Mouse (Mus musculus): ENCODE measurements around the gene Rpl3. TPM values are rescaled to one million over a fixed set of nuclear protein-coding genes. Genes with fewer than 3 reads are reported as not detected.

Rpl3 gene
- polyA plus RNA-seq, 1 experiment from 2014 or later = 1,482 TPM

GRCm38 (mm10) chr15:80050093-80050492, 41.6 kb downstream of the Rpl3 start:
- no peaks in the 10 kb centered on the region for H3K36me3 ChIP-seq (ENCODE audit: control insufficient read depth, insufficient read depth, low read length)
- WGBS = 49% methylated on average over 4 of the region's 4 CpGs
- no peak overlapping the region for H3K4me2 ChIP-seq (ENCODE audit: low read length)
- ATAC-seq (replicated peaks; ENCODE audit: low FRiP score, low TSS enrichment, low read depth) (no peak), DNase-seq (ENCODE audit: low spot score) (no peak)
- H3K4me1 ChIP-seq (replicated peaks; ENCODE audit: control insufficient read depth, insufficient read depth, low read length) = 0 out of 2 replicates have a peak, but pooled peaks cover 7% of the 10 kb centered on the region
- H3K9ac ChIP-seq (ENCODE audit: low read length) = no peak overlapping the region
- H3K27me3 ChIP-seq (replicated peaks; ENCODE audit: control insufficient read depth, insufficient read depth, low read length) = no peaks in the 10 kb centered on the region
- no peak overlapping the region for H3K4me3 ChIP-seq (ENCODE audit: low read depth, low read length)
- no peaks in the 10 kb centered on the region for H3K9me3 ChIP-seq (ENCODE audit: control insufficient read depth, low read length)
- peak overlapping the region; percentile 5; the same call in 1 of the 2 replicates for H3K27ac ChIP-seq (ENCODE audit: low read depth)

- DNase-seq (ENCODE audit: low spot score) (no peak), ATAC-seq (replicated peaks; ENCODE audit: low FRiP score, low TSS enrichment, low read depth) (no peak)
- Histone ChIP-seq H3K4me1 (replicated peaks; ENCODE audit: control insufficient read depth, insufficient read depth, low read length) (0 out of 2 replicates have a peak, but pooled peaks cover 7% of the 10 kb centered on the region), H3K27me3 (replicated peaks; ENCODE audit: control insufficient read depth, insufficient read depth, low read length) (no peaks in the 10 kb centered on the region), H3K27ac (ENCODE audit: low read depth) (no peak overlapping the region), H3K4me2 (ENCODE audit: low read length) (no peak overlapping the region), H3K36me3 (ENCODE audit: control insufficient read depth, insufficient read depth, low read length) (no peaks in the 10 kb centered on the region), H3K9me3 (ENCODE audit: control insufficient read depth, low read length) (no peaks in the 10 kb centered on the region), H3K4me3 (ENCODE audit: low read depth, low read length) (no peak overlapping the region), H3K9ac (ENCODE audit: low read length) (no peak overlapping the region)
- 34% methylated on average over 5 of the region's 5 CpGs for WGBS
Measured at GRCm38 (mm10) chr15:80047973-80048372, 43.7 kb downstream of the Rpl3 start.

GRCm38 (mm10) chr15:80047242-80047641, 44.4 kb downstream of the Rpl3 start:
- DNase-seq (ENCODE audit: low spot score) (no peak), ATAC-seq (replicated peaks; ENCODE audit: low FRiP score, low TSS enrichment, low read depth) (no peak)
- Histone ChIP-seq H3K36me3 (ENCODE audit: control insufficient read depth, insufficient read depth, low read length) (no peaks in the 10 kb centered on the region), H3K4me1 (replicated peaks; ENCODE audit: control insufficient read depth, insufficient read depth, low read length) (0 out of 2 replicates have a peak, but pooled peaks cover 7% of the 10 kb centered on the region), H3K9me3 (ENCODE audit: control insufficient read depth, low read length) (no peaks in the 10 kb centered on the region), H3K27me3 (replicated peaks; ENCODE audit: control insufficient read depth, insufficient read depth, low read length) (no peaks in the 10 kb centered on the region), H3K27ac (ENCODE audit: low read depth) (no peak overlapping the region), H3K4me3 (ENCODE audit: low read depth, low read length) (no peak overlapping the region), H3K4me2 (ENCODE audit: low read length) (no peak overlapping the region), H3K9ac (ENCODE audit: low read length) (no peak overlapping the region)
- WGBS = 78% methylated on average over 2 of the region's 2 CpGs

GRCm38 (mm10) chr15:80045749-80046148, 45.9 kb downstream of the Rpl3 start:
- no peaks in the 10 kb centered on the region for H3K27me3 ChIP-seq (replicated peaks; ENCODE audit: control insufficient read depth, insufficient read depth, low read length)
- no peak overlapping the region for H3K9ac ChIP-seq (ENCODE audit: low read length)
- no peak overlapping the region for H3K4me3 ChIP-seq (ENCODE audit: low read depth, low read length)
- no peak overlapping the region for H3K27ac ChIP-seq (ENCODE audit: low read depth)
- ATAC-seq (replicated peaks; ENCODE audit: low FRiP score, low TSS enrichment, low read depth) (no peak), DNase-seq (ENCODE audit: low spot score) (no peak)
- no peaks in the 10 kb centered on the region for H3K4me1 ChIP-seq (replicated peaks; ENCODE audit: control insufficient read depth, insufficient read depth, low read length)
- H3K36me3 ChIP-seq (ENCODE audit: control insufficient read depth, insufficient read depth, low read length) = no peaks in the 10 kb centered on the region
- H3K4me2 ChIP-seq (ENCODE audit: low read length) = no peak overlapping the region
- WGBS = 98% methylated on average over 2 of the region's 2 CpGs
- H3K9me3 ChIP-seq (ENCODE audit: control insufficient read depth, low read length) = no peaks in the 10 kb centered on the region

GRCm38 (mm10) chr15:80044249-80044648, 47.4 kb downstream of the Rpl3 start:
- Histone ChIP-seq H3K9me3 (ENCODE audit: control insufficient read depth, low read length) (no peaks in the 10 kb centered on the region), H3K4me2 (ENCODE audit: low read length) (no peak overlapping the region), H3K4me1 (replicated peaks; ENCODE audit: control insufficient read depth, insufficient read depth, low read length) (no peaks in the 10 kb centered on the region), H3K36me3 (ENCODE audit: control insufficient read depth, insufficient read depth, low read length) (no peaks in the 10 kb centered on the region), H3K27me3 (replicated peaks; ENCODE audit: control insufficient read depth, insufficient read depth, low read length) (no peaks in the 10 kb centered on the region), H3K27ac (ENCODE audit: low read depth) (no peak overlapping the region), H3K9ac (ENCODE audit: low read length) (no peak overlapping the region), H3K4me3 (ENCODE audit: low read depth, low read length) (no peak overlapping the region)
- WGBS = 85% methylated on average over 10 of the region's 10 CpGs
- DNase-seq (ENCODE audit: low spot score) = no peak
- no peak for ATAC-seq (replicated peaks; ENCODE audit: low FRiP score, low TSS enrichment, low read depth)

GRCm38 (mm10) chr15:80042152-80042551, 49.5 kb downstream of the Rpl3 start:
- WGBS = 76% methylated on average over 4 of the region's 4 CpGs
- no peak overlapping the region for H3K4me2 ChIP-seq (ENCODE audit: low read length)
- H3K9me3 ChIP-seq (ENCODE audit: control insufficient read depth, low read length) = no peaks in the 10 kb centered on the region
- H3K36me3 ChIP-seq (ENCODE audit: control insufficient read depth, insufficient read depth, low read length) = no peaks in the 10 kb centered on the region
- no peak overlapping the region for H3K4me3 ChIP-seq (ENCODE audit: low read depth, low read length)
- no peak overlapping the region for H3K9ac ChIP-seq (ENCODE audit: low read length)
- H3K4me1 ChIP-seq (replicated peaks; ENCODE audit: control insufficient read depth, insufficient read depth, low read length) = no peaks in the 10 kb centered on the region
- ATAC-seq (replicated peaks; ENCODE audit: low FRiP score, low TSS enrichment, low read depth) (no peak), DNase-seq (ENCODE audit: low spot score) (no peak)
- no peaks in the 10 kb centered on the region for H3K27me3 ChIP-seq (replicated peaks; ENCODE audit: control insufficient read depth, insufficient read depth, low read length)
- H3K27ac ChIP-seq (ENCODE audit: low read depth) = no peak overlapping the region

- DNase-seq (ENCODE audit: low spot score) (no peak), ATAC-seq (replicated peaks; ENCODE audit: low FRiP score, low TSS enrichment, low read depth) (no peak)
- WGBS = 95% methylated on average over 2 of the region's 2 CpGs
- Histone ChIP-seq H3K4me2 (ENCODE audit: low read length) (no peak overlapping the region), H3K9ac (ENCODE audit: low read length) (no peak overlapping the region), H3K4me3 (ENCODE audit: low read depth, low read length) (no peak overlapping the region), H3K27ac (ENCODE audit: low read depth) (no peak overlapping the region), H3K9me3 (ENCODE audit: control insufficient read depth, low read length) (no peaks in the 10 kb centered on the region), H3K36me3 (ENCODE audit: control insufficient read depth, insufficient read depth, low read length) (no peaks in the 10 kb centered on the region), H3K27me3 (replicated peaks; ENCODE audit: control insufficient read depth, insufficient read depth, low read length) (no peaks in the 10 kb centered on the region), H3K4me1 (replicated peaks; ENCODE audit: control insufficient read depth, insufficient read depth, low read length) (no peaks in the 10 kb centered on the region)
Measured at GRCm38 (mm10) chr15:80038110-80038391, 53.6 kb downstream of the Rpl3 start.

- H3K36me3 ChIP-seq (ENCODE audit: control insufficient read depth, insufficient read depth, low read length) = no peaks in the 10 kb centered on the region
- H3K4me2 ChIP-seq (ENCODE audit: low read length) = no peak overlapping the region
- no peaks in the 10 kb centered on the region for H3K27me3 ChIP-seq (replicated peaks; ENCODE audit: control insufficient read depth, insufficient read depth, low read length)
- no peak overlapping the region for H3K9ac ChIP-seq (ENCODE audit: low read length)
- no peaks in the 10 kb centered on the region for H3K9me3 ChIP-seq (ENCODE audit: control insufficient read depth, low read length)
- no peaks in the 10 kb centered on the region for H3K4me1 ChIP-seq (replicated peaks; ENCODE audit: control insufficient read depth, insufficient read depth, low read length)
- no peak for ATAC-seq (replicated peaks; ENCODE audit: low FRiP score, low TSS enrichment, low read depth)
- no peak overlapping the region for H3K4me3 ChIP-seq (ENCODE audit: low read depth, low read length)
- H3K27ac ChIP-seq (ENCODE audit: low read depth) = no peak overlapping the region
- DNase-seq (ENCODE audit: low spot score) = no peak
- 82% methylated on average over 11 of the region's 11 CpGs for WGBS
Measured at GRCm38 (mm10) chr15:80037255-80038109, 54.2 kb downstream of the Rpl3 start.

GRCm38 (mm10) chr15:80035341-80035885, 56.3 kb downstream of the Rpl3 start:
- DNase-seq (ENCODE audit: low spot score) (no peak), ATAC-seq (replicated peaks; ENCODE audit: low FRiP score, low TSS enrichment, low read depth) (no peak)
- Histone ChIP-seq H3K27ac (ENCODE audit: low read depth) (no peak overlapping the region), H3K9me3 (ENCODE audit: control insufficient read depth, low read length) (no peaks in the 10 kb centered on the region), H3K4me3 (ENCODE audit: low read depth, low read length) (no peak overlapping the region), H3K4me2 (ENCODE audit: low read length) (no peak overlapping the region), H3K4me1 (replicated peaks; ENCODE audit: control insufficient read depth, insufficient read depth, low read length) (no peaks in the 10 kb centered on the region), H3K36me3 (ENCODE audit: control insufficient read depth, insufficient read depth, low read length) (no peaks in the 10 kb centered on the region), H3K9ac (ENCODE audit: low read length) (no peak overlapping the region), H3K27me3 (replicated peaks; ENCODE audit: control insufficient read depth, insufficient read depth, low read length) (no peaks in the 10 kb centered on the region)
- 79% methylated on average over 6 of the region's 6 CpGs for WGBS
